Mouse (Mus musculus): ENCODE measurements at regions not wholly inside any gene's neighbourhood (a gene's known extent, or its start where the extent isn't known, plus 50 kb on each side); places are given as distances from the start of the nearest gene placed in this dataset.

GRCm38 (mm10) chr13:53862336-53862735 lies 193.2 kb downstream of the Drd1 start:
- no peaks in the 10 kb centered on the region for H3K27me3 ChIP-seq (ENCODE audit: control insufficient read depth, insufficient read depth, insufficient read length)
- H3ac ChIP-seq (ENCODE audit: control insufficient read depth, insufficient read length) = no peak overlapping the region
- TF ChIP-seq POLR2AphosphoS2 (IDR thresholded peaks at IDR 0.05; ENCODE audit: insufficient read length, low read depth) (no peak), MYOG (IDR thresholded peaks at IDR 0.05; ENCODE audit: control insufficient read depth in 1 of 3, insufficient read depth in 1 of 3, insufficient read length in 2 of 3, low read depth in 2 of 3) (no peak), MAX (IDR thresholded peaks at IDR 0.05; ENCODE audit: low read depth) (no peak), REST (IDR thresholded peaks at IDR 0.05; ENCODE audit: insufficient read depth, insufficient read length) (no peak), USF1 (IDR thresholded peaks at IDR 0.05; ENCODE audit: low read depth) (no peak), MYOD1 (IDR thresholded peaks at IDR 0.05; ENCODE audit: control insufficient read depth in 1 of 3, insufficient read length in 2 of 3, low read depth in 2 of 3) (no peak), TCF3 (IDR thresholded peaks at IDR 0.05; ENCODE audit: insufficient read length, low read depth) (no peak), TCF12 (IDR thresholded peaks at IDR 0.05; ENCODE audit: insufficient read depth, poor library complexity, severe bottlenecking) (no peak), E2F4 (IDR thresholded peaks at IDR 0.05; ENCODE audit: insufficient read depth) (no peak), POLR2A (IDR thresholded peaks at IDR 0.05; ENCODE audit: insufficient read length, low read depth) (no peak), SRF (IDR thresholded peaks at IDR 0.05; ENCODE audit: control insufficient read depth, insufficient read length, low read depth) (no peak), CEBPB (IDR thresholded peaks at IDR 0.05; ENCODE audit: insufficient read depth, poor library complexity, severe bottlenecking) (no peak)
- no peak overlapping the region for H3K4me2 ChIP-seq (ENCODE audit: low read depth)
- no peaks in the 10 kb centered on the region for H3K36me3 ChIP-seq (ENCODE audit: control insufficient read depth, insufficient read depth)
- no peak overlapping the region for H3K4me3 ChIP-seq
- H3K79me2 ChIP-seq (ENCODE audit: control insufficient read depth, insufficient read depth) = no peaks in the 10 kb centered on the region

GRCm38 (mm10) chr13:53854196-53854595 lies 201.3 kb downstream of the Drd1 start:
- Histone ChIP-seq H3ac (ENCODE audit: control insufficient read depth, insufficient read length) (no peak overlapping the region), H3K79me2 (ENCODE audit: control insufficient read depth, insufficient read depth) (no peaks in the 10 kb centered on the region), H3K36me3 (ENCODE audit: control insufficient read depth, insufficient read depth) (no peaks in the 10 kb centered on the region), H3K27me3 (ENCODE audit: control insufficient read depth, insufficient read depth, insufficient read length) (peaks cover 5% of the 10 kb centered on the region), H3K4me3 (no peak overlapping the region), H3K4me2 (ENCODE audit: low read depth) (no peak overlapping the region)
- TF ChIP-seq MYOD1 (IDR thresholded peaks at IDR 0.05; ENCODE audit: control insufficient read depth in 1 of 3, insufficient read length in 2 of 3, low read depth in 2 of 3) = no peak
- TF ChIP-seq CEBPB (IDR thresholded peaks at IDR 0.05; ENCODE audit: insufficient read depth, poor library complexity, severe bottlenecking) = no peak
- no peak for TF ChIP-seq USF1 (IDR thresholded peaks at IDR 0.05; ENCODE audit: low read depth)
- no peak for TF ChIP-seq REST (IDR thresholded peaks at IDR 0.05; ENCODE audit: insufficient read depth, insufficient read length)
- no peak for TF ChIP-seq POLR2AphosphoS2 (IDR thresholded peaks at IDR 0.05; ENCODE audit: insufficient read length, low read depth)
- TF ChIP-seq TCF3 (IDR thresholded peaks at IDR 0.05; ENCODE audit: insufficient read length, low read depth) = no peak
- TF ChIP-seq TCF12 (IDR thresholded peaks at IDR 0.05; ENCODE audit: insufficient read depth, poor library complexity, severe bottlenecking) = no peak
- no peak for TF ChIP-seq MYOG (IDR thresholded peaks at IDR 0.05; ENCODE audit: control insufficient read depth in 1 of 3, insufficient read depth in 1 of 3, insufficient read length in 2 of 3, low read depth in 2 of 3)
- TF ChIP-seq SRF (IDR thresholded peaks at IDR 0.05; ENCODE audit: control insufficient read depth, insufficient read length, low read depth) = no peak
- TF ChIP-seq E2F4 (IDR thresholded peaks at IDR 0.05; ENCODE audit: insufficient read depth) = no peak
- no peak for TF ChIP-seq MAX (IDR thresholded peaks at IDR 0.05; ENCODE audit: low read depth)
- no peak for TF ChIP-seq POLR2A (IDR thresholded peaks at IDR 0.05; ENCODE audit: insufficient read length, low read depth)

GRCm38 (mm10) chr13:53850146-53850545 lies 205.4 kb downstream of the Drd1 start:
- TF ChIP-seq MYOG (IDR thresholded peaks at IDR 0.05; ENCODE audit: control insufficient read depth in 1 of 3, insufficient read depth in 1 of 3, insufficient read length in 2 of 3, low read depth in 2 of 3) = no peak
- TF ChIP-seq MAX (IDR thresholded peaks at IDR 0.05; ENCODE audit: low read depth) = no peak
- no peak for TF ChIP-seq USF1 (IDR thresholded peaks at IDR 0.05; ENCODE audit: low read depth)
- TF ChIP-seq SRF (IDR thresholded peaks at IDR 0.05; ENCODE audit: control insufficient read depth, insufficient read length, low read depth) = no peak
- no peak for TF ChIP-seq TCF3 (IDR thresholded peaks at IDR 0.05; ENCODE audit: insufficient read length, low read depth)
- no peak for TF ChIP-seq POLR2A (IDR thresholded peaks at IDR 0.05; ENCODE audit: insufficient read length, low read depth)
- TF ChIP-seq POLR2AphosphoS2 (IDR thresholded peaks at IDR 0.05; ENCODE audit: insufficient read length, low read depth) = no peak
- no peak for TF ChIP-seq TCF12 (IDR thresholded peaks at IDR 0.05; ENCODE audit: insufficient read depth, poor library complexity, severe bottlenecking)
- no peak overlapping the region for H3K4me3 ChIP-seq
- H3K27me3 ChIP-seq (ENCODE audit: control insufficient read depth, insufficient read depth, insufficient read length) = peaks cover 5% of the 10 kb centered on the region
- no peaks in the 10 kb centered on the region for H3K79me2 ChIP-seq (ENCODE audit: control insufficient read depth, insufficient read depth)
- H3ac ChIP-seq (ENCODE audit: control insufficient read depth, insufficient read length) = no peak overlapping the region
- H3K4me2 ChIP-seq (ENCODE audit: low read depth) = no peak overlapping the region
- no peaks in the 10 kb centered on the region for H3K36me3 ChIP-seq (ENCODE audit: control insufficient read depth, insufficient read depth)

- TF ChIP-seq SRF (IDR thresholded peaks at IDR 0.05; ENCODE audit: control insufficient read depth, insufficient read length, low read depth) (no peak), MAX (IDR thresholded peaks at IDR 0.05; ENCODE audit: low read depth) (no peak), MYOD1 (IDR thresholded peaks at IDR 0.05; ENCODE audit: control insufficient read depth in 1 of 3, insufficient read length in 2 of 3, low read depth in 2 of 3) (no peak), TCF3 (IDR thresholded peaks at IDR 0.05; ENCODE audit: insufficient read length, low read depth) (no peak), POLR2A (IDR thresholded peaks at IDR 0.05; ENCODE audit: insufficient read length, low read depth) (no peak), POLR2AphosphoS2 (IDR thresholded peaks at IDR 0.05; ENCODE audit: insufficient read length, low read depth) (no peak), MYOG (IDR thresholded peaks at IDR 0.05; ENCODE audit: control insufficient read depth in 1 of 3, insufficient read depth in 1 of 3, insufficient read length in 2 of 3, low read depth in 2 of 3) (no peak), TCF12 (IDR thresholded peaks at IDR 0.05; ENCODE audit: insufficient read depth, poor library complexity, severe bottlenecking) (no peak), E2F4 (IDR thresholded peaks at IDR 0.05; ENCODE audit: insufficient read depth) (no peak), USF1 (IDR thresholded peaks at IDR 0.05; ENCODE audit: low read depth) (no peak), REST (IDR thresholded peaks at IDR 0.05; ENCODE audit: insufficient read depth, insufficient read length) (no peak), CEBPB (IDR thresholded peaks at IDR 0.05; ENCODE audit: insufficient read depth, poor library complexity, severe bottlenecking) (no peak)
- Histone ChIP-seq H3K79me2 (ENCODE audit: control insufficient read depth, insufficient read depth) (no peaks in the 10 kb centered on the region), H3K36me3 (ENCODE audit: control insufficient read depth, insufficient read depth) (no peaks in the 10 kb centered on the region), H3K4me2 (ENCODE audit: low read depth) (no peak overlapping the region), H3K4me3 (no peak overlapping the region), H3K27me3 (ENCODE audit: control insufficient read depth, insufficient read depth, insufficient read length) (peaks cover 5% of the 10 kb centered on the region), H3ac (ENCODE audit: control insufficient read depth, insufficient read length) (no peak overlapping the region)
Observed at GRCm38 (mm10) chr13:53846221-53846620, 209.3 kb downstream of the Drd1 start.

Measured in myocyte (in vitro differentiated cells).